Mouse (Mus musculus): ENCODE data around the gene Crym. TPM values are rescaled to one million over a fixed set of nuclear protein-coding genes. Genes with fewer than 3 reads are reported as not detected.

Gene Crym
- polyA plus RNA-seq (2014; fragmentation: Nextera tagmentation; extraction: Ambion mirVana) = 28.4 and 32.0 TPM in 2 replicates

GRCm38 (mm10) chr7:120201771-120202170 is at the start of gene Crym:
Crym (minus strand) TSS chr7:120202111.
- Histone ChIP-seq H3K4me3 (ENCODE audit: low read depth, low read length) (peak within 1 kb of the TSS; percentile 12), H3K27me3 (ENCODE audit: control insufficient read depth, insufficient read depth, low read length) (peaks cover 15% of the 10 kb centered on the region), H3K36me3 (ENCODE audit: control insufficient read depth, insufficient read depth, low read length) (no peaks in the 10 kb centered on the region), H3K9ac (ENCODE audit: low read depth, low read length) (0 out of 2 replicates have a peak within 1 kb of the TSS, but pooled peaks have one; percentile 27), H3K9me3 (ENCODE audit: control insufficient read depth, low read length) (no peaks in the 10 kb centered on the region), H3K4me1 (replicated peaks; ENCODE audit: control insufficient read depth, insufficient read depth, low read length) (no peaks in the 10 kb centered on the region), H3K27ac (ENCODE audit: low read depth, low read length) (no peak within 1 kb of the TSS), H3K4me2 (replicated peaks; ENCODE audit: low read depth, low read length) (peak within 1 kb of the TSS; percentile 33)
- DNase-seq (ENCODE audit: low spot score) (no peak), ATAC-seq (ENCODE audit: low FRiP score) (no peak)
- 3% methylated on average over 26 of the region's 26 CpGs for WGBS

GRCm38 (mm10) chr7:120241092-120241491 is 39.2 kb upstream of the Crym start:
- Histone ChIP-seq H3K4me1 (replicated peaks; ENCODE audit: control insufficient read depth, insufficient read depth, low read length) (no peaks in the 10 kb centered on the region), H3K9me3 (ENCODE audit: control insufficient read depth, low read length) (no peaks in the 10 kb centered on the region), H3K27me3 (ENCODE audit: control insufficient read depth, insufficient read depth, low read length) (no peaks in the 10 kb centered on the region), H3K36me3 (ENCODE audit: control insufficient read depth, insufficient read depth, low read length) (no peaks in the 10 kb centered on the region), H3K9ac (ENCODE audit: low read depth, low read length) (no peak overlapping the region), H3K4me3 (ENCODE audit: low read depth, low read length) (no peak overlapping the region), H3K27ac (ENCODE audit: low read depth, low read length) (no peak overlapping the region), H3K4me2 (replicated peaks; ENCODE audit: low read depth, low read length) (no peak overlapping the region)
- peak; percentile 10 for DNase-seq (ENCODE audit: low spot score)
- ATAC-seq (ENCODE audit: low FRiP score) = no peak

GRCm38 (mm10) chr7:120228541-120228940 is 26.6 kb upstream of the Crym start:
- ATAC-seq (ENCODE audit: low FRiP score) (no peak), DNase-seq (ENCODE audit: low spot score) (no peak)
- Histone ChIP-seq H3K9ac (ENCODE audit: low read depth, low read length) (no peak overlapping the region), H3K27ac (ENCODE audit: low read depth, low read length) (no peak overlapping the region), H3K4me3 (ENCODE audit: low read depth, low read length) (no peak overlapping the region), H3K27me3 (ENCODE audit: control insufficient read depth, insufficient read depth, low read length) (no peaks in the 10 kb centered on the region), H3K36me3 (ENCODE audit: control insufficient read depth, insufficient read depth, low read length) (no peaks in the 10 kb centered on the region), H3K4me2 (replicated peaks; ENCODE audit: low read depth, low read length) (no peak overlapping the region), H3K9me3 (ENCODE audit: control insufficient read depth, low read length) (no peaks in the 10 kb centered on the region), H3K4me1 (replicated peaks; ENCODE audit: control insufficient read depth, insufficient read depth, low read length) (no peaks in the 10 kb centered on the region)

- Histone ChIP-seq H3K27ac (ENCODE audit: low read depth, low read length) (no peak overlapping the region), H3K4me2 (replicated peaks; ENCODE audit: low read depth, low read length) (no peak overlapping the region), H3K4me3 (ENCODE audit: low read depth, low read length) (no peak overlapping the region), H3K4me1 (replicated peaks; ENCODE audit: control insufficient read depth, insufficient read depth, low read length) (no peaks in the 10 kb centered on the region), H3K9ac (ENCODE audit: low read depth, low read length) (no peak overlapping the region), H3K36me3 (ENCODE audit: control insufficient read depth, insufficient read depth, low read length) (no peaks in the 10 kb centered on the region), H3K27me3 (ENCODE audit: control insufficient read depth, insufficient read depth, low read length) (peaks cover 9% of the 10 kb centered on the region), H3K9me3 (ENCODE audit: control insufficient read depth, low read length) (no peaks in the 10 kb centered on the region)
- no peak for ATAC-seq (ENCODE audit: low FRiP score)
- WGBS = 79% methylated on average over 9 of the region's 9 CpGs
- DNase-seq (ENCODE audit: low spot score) = no peak
These were observed 4.1 kb upstream of the Crym start for GRCm38 (mm10) chr7:120205989-120206388.

GRCm38 (mm10) chr7:120203789-120204188 is 1.9 kb upstream of the Crym start, which contains the start of gene Abca14:
Abca14 (plus strand) TSS chr7:120203961.
- H3K9me3 ChIP-seq (ENCODE audit: control insufficient read depth, low read length) = no peaks in the 10 kb centered on the region
- no peak within 1 kb of the TSS for H3K4me3 ChIP-seq (ENCODE audit: low read depth, low read length)
- DNase-seq (ENCODE audit: low spot score) (peak; percentile 86), ATAC-seq (ENCODE audit: low FRiP score) (peak; percentile 84)
- no peaks in the 10 kb centered on the region for H3K4me1 ChIP-seq (replicated peaks; ENCODE audit: control insufficient read depth, insufficient read depth, low read length)
- 4% methylated on average over 26 of the region's 26 CpGs for WGBS
- no peak within 1 kb of the TSS for H3K27ac ChIP-seq (ENCODE audit: low read depth, low read length)
- H3K9ac ChIP-seq (ENCODE audit: low read depth, low read length) = no peak within 1 kb of the TSS
- H3K4me2 ChIP-seq (replicated peaks; ENCODE audit: low read depth, low read length) = no peak within 1 kb of the TSS
- no peaks in the 10 kb centered on the region for H3K36me3 ChIP-seq (ENCODE audit: control insufficient read depth, insufficient read depth, low read length)
- peaks cover 15% of the 10 kb centered on the region for H3K27me3 ChIP-seq (ENCODE audit: control insufficient read depth, insufficient read depth, low read length)

- H3K4me2 ChIP-seq (replicated peaks; ENCODE audit: low read depth, low read length) = peak overlapping the region; percentile 33
- ATAC-seq (ENCODE audit: low FRiP score) = no peak
- H3K4me3 ChIP-seq (ENCODE audit: low read depth, low read length) = peak overlapping the region; percentile 12
- H3K9me3 ChIP-seq (ENCODE audit: control insufficient read depth, low read length) = no peaks in the 10 kb centered on the region
- 0 out of 2 replicates have a peak overlapping the region, but pooled peaks have one; percentile 27 for H3K9ac ChIP-seq (ENCODE audit: low read depth, low read length)
- no peaks in the 10 kb centered on the region for H3K36me3 ChIP-seq (ENCODE audit: control insufficient read depth, insufficient read depth, low read length)
- no peaks in the 10 kb centered on the region for H3K4me1 ChIP-seq (replicated peaks; ENCODE audit: control insufficient read depth, insufficient read depth, low read length)
- peaks cover 15% of the 10 kb centered on the region for H3K27me3 ChIP-seq (ENCODE audit: control insufficient read depth, insufficient read depth, low read length)
- whole genome bisulfite sequencing = 2% methylated on average over 13 of the region's 14 CpGs
- DNase-seq (ENCODE audit: low spot score) = peak; percentile 32
- no peak overlapping the region for H3K27ac ChIP-seq (ENCODE audit: low read depth, low read length)
These were observed 623 bp downstream of the Crym start for GRCm38 (mm10) chr7:120201231-120201744.

GRCm38 (mm10) chr7:120195207-120195606 is 6.7 kb downstream of the Crym start:
- no peak overlapping the region for H3K9ac ChIP-seq (ENCODE audit: low read depth, low read length)
- H3K27ac ChIP-seq (ENCODE audit: low read depth, low read length) = no peak overlapping the region
- no peaks in the 10 kb centered on the region for H3K36me3 ChIP-seq (ENCODE audit: control insufficient read depth, insufficient read depth, low read length)
- DNase-seq (ENCODE audit: low spot score) (no peak), ATAC-seq (ENCODE audit: low FRiP score) (no peak)
- H3K4me3 ChIP-seq (ENCODE audit: low read depth, low read length) = no peak overlapping the region
- H3K9me3 ChIP-seq (ENCODE audit: control insufficient read depth, low read length) = no peaks in the 10 kb centered on the region
- H3K27me3 ChIP-seq (ENCODE audit: control insufficient read depth, insufficient read depth, low read length) = no peaks in the 10 kb centered on the region; the same call in 1 of the 2 replicates
- 65% methylated on average over 4 of the region's 4 CpGs for WGBS
- H3K4me2 ChIP-seq (replicated peaks; ENCODE audit: low read depth, low read length) = no peak overlapping the region
- H3K4me1 ChIP-seq (replicated peaks; ENCODE audit: control insufficient read depth, insufficient read depth, low read length) = no peaks in the 10 kb centered on the region

GRCm38 (mm10) chr7:120192816-120193215 is 9.1 kb downstream of the Crym start:
- no peak overlapping the region for H3K27ac ChIP-seq (ENCODE audit: low read depth, low read length)
- no peak for DNase-seq (ENCODE audit: low spot score)
- H3K27me3 ChIP-seq (ENCODE audit: control insufficient read depth, insufficient read depth, low read length) = no peaks in the 10 kb centered on the region
- no peaks in the 10 kb centered on the region for H3K9me3 ChIP-seq (ENCODE audit: control insufficient read depth, low read length)
- H3K36me3 ChIP-seq (ENCODE audit: control insufficient read depth, insufficient read depth, low read length) = no peaks in the 10 kb centered on the region
- 88% methylated on average over 6 of the region's 6 CpGs for WGBS
- ATAC-seq (ENCODE audit: low FRiP score) = no peak
- no peak overlapping the region for H3K4me2 ChIP-seq (replicated peaks; ENCODE audit: low read depth, low read length)
- no peak overlapping the region for H3K4me3 ChIP-seq (ENCODE audit: low read depth, low read length)
- no peaks in the 10 kb centered on the region for H3K4me1 ChIP-seq (replicated peaks; ENCODE audit: control insufficient read depth, insufficient read depth, low read length)
- no peak overlapping the region for H3K9ac ChIP-seq (ENCODE audit: low read depth, low read length)

GRCm38 (mm10) chr7:120192207-120192606 is 9.7 kb downstream of the Crym start:
- Histone ChIP-seq H3K27me3 (ENCODE audit: control insufficient read depth, insufficient read depth, low read length) (no peaks in the 10 kb centered on the region), H3K27ac (ENCODE audit: low read depth, low read length) (no peak overlapping the region), H3K9ac (ENCODE audit: low read depth, low read length) (no peak overlapping the region), H3K4me3 (ENCODE audit: low read depth, low read length) (no peak overlapping the region), H3K4me1 (replicated peaks; ENCODE audit: control insufficient read depth, insufficient read depth, low read length) (no peaks in the 10 kb centered on the region), H3K9me3 (ENCODE audit: control insufficient read depth, low read length) (no peaks in the 10 kb centered on the region), H3K4me2 (replicated peaks; ENCODE audit: low read depth, low read length) (no peak overlapping the region), H3K36me3 (ENCODE audit: control insufficient read depth, insufficient read depth, low read length) (no peaks in the 10 kb centered on the region)
- WGBS = 66% methylated on average over 3 of the region's 3 CpGs
- no peak for ATAC-seq (ENCODE audit: low FRiP score)
- DNase-seq (ENCODE audit: low spot score) = no peak

All from hindbrain, embryonic 11.5 days (tissue).